In genomic region chr5:125497821-125498600, GRCm38 (mm10) we compare ENCODE assay signal across 9 mouse cellular contexts. TPM values are rescaled to one million over a fixed set of nuclear protein-coding genes. Genes with fewer than 3 reads are reported as not detected.
DNase-seq lines count a peak whose midpoint lies in the region; ATAC-seq and TF ChIP-seq lines count a peak whose summit lies in the region.
"Had no signal": no experiment of that assay in that cellular context is flagged by ENCODE, and none has a peak within 500 bp of the region (broad histone marks: within the 10 kb centered on the region; RNA-seq: fewer than 3 reads in every experiment).

No protein-coding gene starts in this region.

- H3K4me2 ChIP-seq in CH12.LX (ENCODE audit: insufficient read depth, low read depth, poor library complexity, severe bottlenecking) = no peak overlapping the region
- no peak overlapping the region for H3K4me2 ChIP-seq in kidney, postnatal 0 days (ENCODE audit: low read length)
- no peak overlapping the region for H3K4me2 ChIP-seq in liver, embryonic 14.5 days (ENCODE audit: low read depth)
- H3K4me2 ChIP-seq in neural tube, embryonic 15.5 days = no peak overlapping the region
- H3K4me2 ChIP-seq: heart, embryonic 13.5 days had no signal

- peak; percentile 40; the same call in 1 of the 2 replicates for ATAC-seq in kidney, postnatal 0 days (replicated peaks; ENCODE audit: low FRiP score, low read depth)
- no peak for ATAC-seq in liver, embryonic 14.5 days (ENCODE audit: insufficient read depth)
- ATAC-seq in neural tube, embryonic 15.5 days (ENCODE audit: low FRiP score) = peak; percentile 72

- TF ChIP-seq RAD21 in CH12.LX (IDR thresholded peaks at IDR 0.05; ENCODE audit: low read depth, low read length) = peak; percentile 39

- in situ Hi-C loops in CH12.LX (cut with MboI; ENCODE audit: low pct_ligation_motif_present, low pct_unique_long_range_greater_than_20kb, low sequenced_read_pairs) = no loop called here

- H3K9me3 ChIP-seq in CH12.LX (replicated peaks; ENCODE audit: low read length) = no peaks in the 10 kb centered on the region
- no peaks in the 10 kb centered on the region for H3K9me3 ChIP-seq in kidney, postnatal 0 days (replicated peaks; ENCODE audit: low read length)
- no peaks in the 10 kb centered on the region for H3K9me3 ChIP-seq in liver, embryonic 14.5 days (ENCODE audit: control insufficient read depth, low read length)
- no peaks in the 10 kb centered on the region for H3K9me3 ChIP-seq in neural tube, embryonic 15.5 days (replicated peaks)
- H3K9me3 ChIP-seq: heart, embryonic 13.5 days had no signal

- H3K36me3 ChIP-seq in CH12.LX (replicated peaks in 1 of 2; ENCODE audit: control insufficient read depth in 1 of 2, insufficient read depth in 1 of 2, low read length in 1 of 2) = peaks cover 17 to 80% of the 10 kb centered on the region in 2 experiments
- H3K36me3 ChIP-seq in kidney, postnatal 0 days (ENCODE audit: insufficient read depth, low read length) = no peaks in the 10 kb centered on the region
- no peaks in the 10 kb centered on the region; the same call in 1 of the 2 replicates for H3K36me3 ChIP-seq in liver, embryonic 14.5 days (replicated peaks; ENCODE audit: control insufficient read depth, insufficient read depth, low read depth)
- H3K36me3 ChIP-seq in neural tube, embryonic 15.5 days = peaks cover 26% of the 10 kb centered on the region

- intact Hi-C loops in gastrocnemius, postnatal 14 days (cut with DNase I; ENCODE audit: low total_unique reads) = no loop called here

- no peak for TF ChIP-seq POLR2A in CH12.LX (IDR thresholded peaks at IDR 0.05; ENCODE audit: low read depth, low read length)

- no peak overlapping the region for H3K4me3 ChIP-seq in CH12.LX (replicated peaks in 1 of 3; ENCODE audit: low read depth in 2 of 3, low read length in 2 of 3, poor library complexity in 1 of 3)
- no peak overlapping the region for H3K4me3 ChIP-seq in kidney, postnatal 0 days (replicated peaks; ENCODE audit: low read depth, low read length)
- no peak overlapping the region for H3K4me3 ChIP-seq in liver, embryonic 14.5 days (ENCODE audit: insufficient read depth in 1 of 2, low read depth in 2 of 2, low read length in 2 of 2)
- no peak overlapping the region for H3K4me3 ChIP-seq in neural tube, embryonic 15.5 days (replicated peaks)
- H3K4me3 ChIP-seq: heart, embryonic 13.5 days had no signal

- DNase-seq in CH12.LX (ENCODE audit: extremely low read depth) = peak; percentile 52
- DNase-seq in adrenal gland, adult 18-20 months (ENCODE audit: low spot score in 2 of 2) = peak; percentile 53 to 55
- peak; percentile 78 for DNase-seq in embryo, embryonic 10 days (ENCODE audit: low spot score)
- DNase-seq in gastrocnemius, postnatal 14 days = peak; percentile 64
- peak; percentile 86 for DNase-seq in kidney, postnatal 0 days (ENCODE audit: low spot score)
- DNase-seq in liver, embryonic 14.5 days (ENCODE audit: low read depth in 3 of 3, low spot score in 3 of 3) = no peak
- DNase-seq in yolk sac, embryonic 10.5 days (ENCODE audit: low spot score) = peak; percentile 21

- WGBS in kidney, postnatal 0 days = 70% methylated on average over 12 of the region's 12 CpGs
- WGBS in liver, embryonic 14.5 days (ENCODE audit: insufficient replicate concordance) = 64% methylated on average over 12 of the region's 12 CpGs
- WGBS in neural tube, embryonic 15.5 days = 66% methylated on average over 12 of the region's 12 CpGs

- no peak overlapping the region for H3K27ac ChIP-seq in CH12.LX (ENCODE audit: insufficient read depth, low read depth)
- no peak overlapping the region for H3K27ac ChIP-seq in kidney, postnatal 0 days
- no peak overlapping the region for H3K27ac ChIP-seq in liver, embryonic 14.5 days
- no peak overlapping the region for H3K27ac ChIP-seq in neural tube, embryonic 15.5 days (replicated peaks)
- H3K27ac ChIP-seq: heart, embryonic 13.5 days had no signal

- H3K27me3 ChIP-seq in CH12.LX (replicated peaks) = no peaks in the 10 kb centered on the region
- no peaks in the 10 kb centered on the region for H3K27me3 ChIP-seq in kidney, postnatal 0 days (ENCODE audit: insufficient read depth, low read length)
- no peaks in the 10 kb centered on the region for H3K27me3 ChIP-seq in liver, embryonic 14.5 days (ENCODE audit: control insufficient read depth, insufficient read depth, low read length)
- H3K27me3 ChIP-seq in neural tube, embryonic 15.5 days (replicated peaks) = no peaks in the 10 kb centered on the region
- H3K27me3 ChIP-seq: heart, embryonic 13.5 days had no signal

- H3K9ac ChIP-seq in CH12.LX (ENCODE audit: insufficient read depth, low read depth) = no peak overlapping the region
- no peak overlapping the region for H3K9ac ChIP-seq in kidney, postnatal 0 days (ENCODE audit: low read depth, low read length)
- H3K9ac ChIP-seq in liver, embryonic 14.5 days (replicated peaks) = no peak overlapping the region
- no peak overlapping the region for H3K9ac ChIP-seq in neural tube, embryonic 15.5 days (replicated peaks)
- H3K9ac ChIP-seq: heart, embryonic 13.5 days had no signal

- dilution Hi-C loops in CH12.LX (cut with MboI; ENCODE audit: extremely low pct_ligation_motif_present, extremely low pct_unique_long_range_greater_than_20kb, low sequenced_read_pairs) = no loop called here

- peak; percentile 52 to 68; a peak in 3 of 4 replicates for TF ChIP-seq CTCF in CH12.LX (conservative IDR thresholded peaks at IDR 0.05 in 1 of 2, IDR thresholded peaks at IDR 0.05 in 1 of 2; ENCODE audit: low read depth in 2 of 2, low read length in 2 of 2)
- peak; percentile 74 for TF ChIP-seq CTCF in kidney, postnatal 0 days (IDR thresholded peaks at IDR 0.05; ENCODE audit: low read depth)
- TF ChIP-seq CTCF in liver, embryonic 14.5 days (IDR thresholded peaks at IDR 0.05; ENCODE audit: low read depth) = peak; percentile 83

- no peaks in the 10 kb centered on the region for H3K79me2 ChIP-seq in CH12.LX (replicated peaks; ENCODE audit: control insufficient read depth, extremely low read depth, insufficient read depth, poor library complexity, severe bottlenecking)

- TF ChIP-seq EP300 in CH12.LX (IDR thresholded peaks at IDR 0.05; ENCODE audit: low read length) = no peak
- TF ChIP-seq EP300 in liver, embryonic 14.5 days (IDR thresholded peaks at IDR 0.05; ENCODE audit: low read depth) = no peak

- H3K4me1 ChIP-seq in CH12.LX (ENCODE audit: control insufficient read depth in 1 of 2, insufficient read depth in 2 of 2) = peaks cover 0 to 2% of the 10 kb centered on the region in 2 experiments; a peak in 2 of 4 replicates
- no peaks in the 10 kb centered on the region for H3K4me1 ChIP-seq in kidney, postnatal 0 days (replicated peaks; ENCODE audit: insufficient read depth, low read length)
- H3K4me1 ChIP-seq in liver, embryonic 14.5 days (replicated peaks; ENCODE audit: control insufficient read depth in 2 of 2, insufficient read depth in 2 of 2, low read length in 1 of 2) = no peaks in the 10 kb centered on the region
- H3K4me1 ChIP-seq in neural tube, embryonic 15.5 days = peaks cover 5% of the 10 kb centered on the region; the same call in 1 of the 2 replicates
- H3K4me1 ChIP-seq: heart, embryonic 13.5 days had no signal

TF ChIP-seq in CH12.LX, 34 proteins besides CTCF, POLR2A, EP300 and RAD21:
- no peak for TF ChIP-seq ELF1 (IDR thresholded peaks at IDR 0.05; ENCODE audit: low read depth, low read length)
- no peak for TF ChIP-seq BHLHE40 (IDR thresholded peaks at IDR 0.05; ENCODE audit: low read depth, low read length)
- TF ChIP-seq IRF4 (IDR thresholded peaks at IDR 0.05; ENCODE audit: low read depth, low read length) = no peak
- peak; percentile 41 for TF ChIP-seq SMC3 (IDR thresholded peaks at IDR 0.05; ENCODE audit: low read depth, low read length)
- no peak for TF ChIP-seq USF1 (IDR thresholded peaks at IDR 0.05; ENCODE audit: low read depth, low read length)

RNA-seq across cellular contexts. Expression of gene Aacs, which starts 22.4 kb away (rescaled TPM):
- total RNA-seq in CH12.LX (2012; rRNA removed) = 21.3 and 24.9 TPM in 2 replicates
- 34.5 and 48.8 TPM in 2 replicates for total RNA-seq in CH12.LX (2014; rRNA removed)
- polyA plus RNA-seq in CH12.LX (2012; ENCODE audit: insufficient read length, low read depth) = 39.8 and 58.3 TPM in 2 replicates
- 100 to 1,000 TPM in 1 of 2 experiments, 10 to 100 TPM in 1; 90.2 to 165 TPM for total RNA-seq in adrenal gland, adult 18-20 months (2021)
- total RNA-seq in gastrocnemius, postnatal 14 days (2021) = 1 to 10 TPM; 2.0 to 4.6 TPM
- 22.0 and 25.5 TPM in 2 replicates for polyA plus RNA-seq in kidney, postnatal 0 days (2015; fragmentation: Nextera tagmentation; extraction: Ambion mirVana)
- polyA plus RNA-seq in liver, embryonic 14.5 days (2012; rRNA removed) = 11.0 and 11.6 TPM in 2 replicates
- polyA plus RNA-seq in liver, embryonic 14.5 days (2014; fragmentation: Nextera tagmentation; extraction: Ambion mirVana) = 13.2 and 13.5 TPM in 2 replicates
- 92.1 and 103 TPM in 2 replicates for polyA plus RNA-seq in neural tube, embryonic 15.5 days (2015; fragmentation: Nextera tagmentation; extraction: Ambion mirVana)

RNA-seq across cellular contexts. Expression of gene Tmem132b, which starts 33.6 kb away (rescaled TPM):
- total RNA-seq in CH12.LX (2012; rRNA removed) (not detected in 2 replicates), CH12.LX (2014; rRNA removed) (not detected in 2 replicates)
- polyA plus RNA-seq in CH12.LX (2012; ENCODE audit: insufficient read length, low read depth) = not detected in 2 replicates
- total RNA-seq in adrenal gland, adult 18-20 months (2021) = 1 to 10 TPM; 2.0 to 2.1 TPM
- under 1 TPM; 0.11 to 0.18 TPM for total RNA-seq in gastrocnemius, postnatal 14 days (2021)
- polyA plus RNA-seq in kidney, postnatal 0 days (2015; fragmentation: Nextera tagmentation; extraction: Ambion mirVana) = 0.27 and 0.28 TPM in 2 replicates
- polyA plus RNA-seq in liver, embryonic 14.5 days (2012; rRNA removed) = 0.01 TPM in 1 of 2 replicates, not detected in the other
- not detected in 2 replicates for polyA plus RNA-seq in liver, embryonic 14.5 days (2014; fragmentation: Nextera tagmentation; extraction: Ambion mirVana)
- polyA plus RNA-seq in neural tube, embryonic 15.5 days (2015; fragmentation: Nextera tagmentation; extraction: Ambion mirVana) = 4.9 and 5.6 TPM in 2 replicates

RNA-seq across cellular contexts. Expression of gene Bri3bp, which starts 56.6 kb away (rescaled TPM):
- total RNA-seq in CH12.LX (2012; rRNA removed) (48.4 and 49.6 TPM in 2 replicates), CH12.LX (2014; rRNA removed) (30.1 and 37.7 TPM in 2 replicates)
- polyA plus RNA-seq in CH12.LX (2012; ENCODE audit: insufficient read length, low read depth) = 147 and 164 TPM in 2 replicates
- 10 to 100 TPM; 18.7 to 32.1 TPM for total RNA-seq in adrenal gland, adult 18-20 months (2021)
- total RNA-seq in gastrocnemius, postnatal 14 days (2021) = 1 to 10 TPM; 5.3 to 6.4 TPM
- 46.7 and 47.2 TPM in 2 replicates for polyA plus RNA-seq in kidney, postnatal 0 days (2015; fragmentation: Nextera tagmentation; extraction: Ambion mirVana)
- 3.7 and 4.9 TPM in 2 replicates for polyA plus RNA-seq in liver, embryonic 14.5 days (2012; rRNA removed)
- polyA plus RNA-seq in liver, embryonic 14.5 days (2014; fragmentation: Nextera tagmentation; extraction: Ambion mirVana) = 16.4 and 21.1 TPM in 2 replicates
- polyA plus RNA-seq in neural tube, embryonic 15.5 days (2015; fragmentation: Nextera tagmentation; extraction: Ambion mirVana) = 37.3 and 40.6 TPM in 2 replicates

Comparison
In these comparisons a context has a peak if more than half of its experiments do, and no peak if none do; other contexts are left out.
1. DNase-seq: peak in CH12.LX (single experiment), adrenal gland, adult 18-20 months (2 of 2), embryo, embryonic 10 days (single experiment), gastrocnemius, postnatal 14 days (single experiment), kidney, postnatal 0 days (single experiment) and yolk sac, embryonic 10.5 days (single experiment); none in liver, embryonic 14.5 days (0 of 3).
2. Peak in every context shown above with its lines, with median percentiles within 50 percentile points of each other: CTCF ChIP-seq.